Mouse (Mus musculus) intestine, postnatal 0 days (tissue): Measurements from ENCODE around the gene Hnrnpc. TPM values are rescaled to one million over a fixed set of nuclear protein-coding genes. Genes with fewer than 3 reads are reported as not detected.
A peak's percentile ranks its signal among the peaks of the same experiment; 100 is the strongest.

ENCODE experiments used
- ATAC-seq: fragments of 200-750 bp; cut with Nextera tagmentation; 2 replicates; pipeline ENCODE4 v1.8.0; 2017; ENCODE audit warnings: mild to moderate bottlenecking, moderate TSS enrichment, moderate library complexity
- H3K27ac ChIP-seq: fragments of 300-500 bp; sonication (generic); 2 replicates; pipeline ENCODE4 v1.5.1; 2014; ENCODE audit warnings: mild to moderate bottlenecking, low read depth, low read length, moderate library complexity
- H3K27me3 ChIP-seq: fragments of 300-500 bp; sonication (generic); replicated peaks from 2 replicates; pipeline ENCODE4 v1.6.1; 2014; ENCODE audit warnings: low read length, mixed read lengths; ENCODE audit not compliant: control insufficient read depth, insufficient read depth
- H3K36me3 ChIP-seq: fragments of 300-500 bp; sonication (generic); 2 replicates; pipeline ENCODE4 v1.6.1; 2014; ENCODE audit warnings: mild to moderate bottlenecking, moderate library complexity; ENCODE audit not compliant: control insufficient read depth, insufficient read depth
- H3K4me1 ChIP-seq: fragments of 300-500 bp; sonication (generic); replicated peaks from 2 replicates; pipeline ENCODE4 v1.6.1; 2014; ENCODE audit warnings: antibody characterized with exemption, low read length, mixed read lengths; ENCODE audit not compliant: control insufficient read depth, insufficient read depth
- H3K4me2 ChIP-seq: fragments of 300-500 bp; sonication (generic); replicated peaks from 2 replicates; pipeline ENCODE4 v1.6.1; 2014; ENCODE audit warnings: low read depth, mild to moderate bottlenecking, moderate library complexity
- H3K4me3 ChIP-seq: fragments of 300-500 bp; sonication (generic); 2 replicates; pipeline ENCODE4 v1.5.1; 2014; ENCODE audit warnings: low read depth, low read length
- H3K9ac ChIP-seq: fragments of 300-500 bp; sonication (generic); 2 replicates; pipeline ENCODE4 v1.6.1; 2014; ENCODE audit warnings: mild to moderate bottlenecking, low read depth, low read length
- H3K9me3 ChIP-seq: fragments of 300-500 bp; sonication (generic); 2 replicates; pipeline ENCODE4 v1.6.1; 2016; ENCODE audit warnings: mixed run types; ENCODE audit not compliant: control insufficient read depth
- CTCF ChIP-seq: sonication (generic); IDR thresholded peaks from 2 replicates; pipeline ENCODE4 v1.5.1; 2016; ENCODE audit warnings: low read depth, mild to moderate bottlenecking, control low read depth, antibody characterized with exemption, moderate library complexity
- WGBS: fragments of 180-500 bp; shearing (Covaris S2); extraction: QIAGEN DNeasy Blood & Tissue Kit; methylation state at CpG from one replicate; pipeline ENCODE4 v1.1.7; 2014; 5-methylcytosine and 5-hydroxymethylcytosine counted together
- polyA plus RNA-seq: library from polyadenylated mRNA; unstranded; fragments of >200 nt; fragmentation: Nextera tagmentation; extraction: Ambion mirVana; gene quantifications from 2 replicates; pipeline ENCODE4 v1.2.1, GENCODE M21; 2015

The Hnrnpc gene
- polyA plus RNA-seq, 1 experiment from 2014 or later = 153 TPM

DNA sequence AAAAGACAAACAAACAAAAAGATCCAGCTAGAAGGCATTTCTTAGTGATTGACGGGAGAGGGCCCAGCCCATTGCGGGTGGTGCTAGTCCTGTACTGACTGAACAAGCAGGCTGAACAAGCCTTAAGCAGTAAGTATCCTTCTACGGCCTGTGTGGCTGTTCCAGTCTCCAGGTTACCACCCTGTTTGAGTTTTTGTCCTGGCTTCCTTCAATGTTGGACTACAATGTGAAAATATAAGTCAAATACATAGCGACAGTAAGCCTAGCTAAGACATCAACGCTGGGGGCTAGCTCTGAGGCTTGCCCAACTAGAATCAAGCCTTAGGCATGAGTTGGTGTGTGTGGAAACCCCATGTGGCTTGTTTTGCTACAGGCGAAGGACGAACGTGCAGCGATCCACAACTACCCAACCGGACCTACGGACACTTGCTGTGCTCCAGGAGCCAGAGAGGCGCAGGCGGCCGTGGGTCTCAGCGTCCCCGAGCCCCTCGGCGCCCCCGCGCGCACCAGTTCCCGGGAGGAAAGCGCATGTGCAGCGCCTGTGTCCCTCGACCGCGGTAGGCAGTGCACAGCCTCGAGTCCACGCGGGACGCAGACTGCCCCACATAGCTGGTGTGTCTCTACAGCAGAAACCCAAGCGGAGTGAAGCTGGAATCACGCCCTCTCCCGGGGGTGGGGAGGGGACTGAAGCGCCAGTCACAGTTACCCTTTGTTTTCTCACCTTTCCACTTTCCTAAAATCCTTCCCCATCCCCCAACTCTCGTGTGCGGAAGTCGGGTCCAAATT lies 15.2 kb upstream of the Hnrnpc start:
- Histone ChIP-seq H3K9ac (peak overlapping the region; percentile 52), H3K27me3 (no peaks in the 10 kb centered on the region), H3K9me3 (no peaks in the 10 kb centered on the region), H3K36me3 (no peaks in the 10 kb centered on the region), H3K4me2 (peak overlapping the region; percentile 97), H3K4me1 (no peaks in the 10 kb centered on the region), H3K27ac (peak overlapping the region; percentile 16), H3K4me3 (peak overlapping the region; percentile 50)
- ATAC-seq = peak; percentile 78
- WGBS = 1% methylated on average over 38 of the region's 38 CpGs
- TF ChIP-seq CTCF = peak; percentile 37

GRCm38 (mm10) chr14:52118456-52118822 lies 14.6 kb upstream of the Hnrnpc start:
- Histone ChIP-seq H3K27me3 (no peaks in the 10 kb centered on the region), H3K9me3 (no peaks in the 10 kb centered on the region), H3K4me3 (peak overlapping the region; percentile 50; the same call in 1 of the 2 replicates), H3K4me2 (peak overlapping the region; percentile 97), H3K27ac (no peak overlapping the region), H3K36me3 (no peaks in the 10 kb centered on the region), H3K4me1 (no peaks in the 10 kb centered on the region), H3K9ac (no peak overlapping the region)
- no peak for ATAC-seq
- no peak for TF ChIP-seq CTCF
- WGBS = 24% methylated on average over 8 of the region's 8 CpGs

DNA sequence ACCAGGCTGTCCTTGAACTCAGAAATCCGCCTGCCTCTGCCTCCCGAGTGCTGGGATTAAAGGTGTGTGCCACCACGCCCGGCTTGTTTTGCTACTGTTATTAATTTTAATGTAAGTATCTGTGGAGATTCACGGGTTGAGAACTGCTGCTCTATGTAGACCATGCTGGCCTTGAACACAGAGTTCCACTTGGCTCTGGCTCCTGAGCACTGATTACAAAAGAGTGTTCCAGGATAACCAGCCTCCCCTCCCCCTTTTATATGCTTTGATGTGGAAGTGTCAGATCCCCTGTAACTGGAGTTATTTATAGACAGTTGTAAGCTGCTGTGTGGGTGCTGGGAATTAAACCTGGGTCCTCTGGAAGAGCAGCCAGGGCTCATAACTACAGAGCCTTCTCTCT lies 13.4 kb upstream of the Hnrnpc start:
- no peaks in the 10 kb centered on the region for H3K27me3 ChIP-seq
- no peak for ATAC-seq
- H3K9ac ChIP-seq = no peak overlapping the region
- no peaks in the 10 kb centered on the region for H3K36me3 ChIP-seq
- H3K27ac ChIP-seq = no peak overlapping the region
- no peak for TF ChIP-seq CTCF
- WGBS = 85% methylated on average over 5 of the region's 5 CpGs
- no peaks in the 10 kb centered on the region for H3K4me1 ChIP-seq
- H3K4me2 ChIP-seq = no peak overlapping the region
- no peak overlapping the region for H3K4me3 ChIP-seq
- H3K9me3 ChIP-seq = no peaks in the 10 kb centered on the region

- no peak for TF ChIP-seq CTCF
- no peak overlapping the region for H3K27ac ChIP-seq
- no peaks in the 10 kb centered on the region for H3K27me3 ChIP-seq
- H3K4me2 ChIP-seq = no peak overlapping the region
- WGBS = 89% methylated on average over 1 of the region's 1 CpGs
- no peak overlapping the region for H3K4me3 ChIP-seq
- no peaks in the 10 kb centered on the region for H3K4me1 ChIP-seq
- H3K9me3 ChIP-seq = no peaks in the 10 kb centered on the region
- H3K9ac ChIP-seq = no peak overlapping the region
- H3K36me3 ChIP-seq = no peaks in the 10 kb centered on the region
- no peak for ATAC-seq
These were observed 10.3 kb upstream of the Hnrnpc start for GRCm38 (mm10) chr14:52114101-52114500.

DNA sequence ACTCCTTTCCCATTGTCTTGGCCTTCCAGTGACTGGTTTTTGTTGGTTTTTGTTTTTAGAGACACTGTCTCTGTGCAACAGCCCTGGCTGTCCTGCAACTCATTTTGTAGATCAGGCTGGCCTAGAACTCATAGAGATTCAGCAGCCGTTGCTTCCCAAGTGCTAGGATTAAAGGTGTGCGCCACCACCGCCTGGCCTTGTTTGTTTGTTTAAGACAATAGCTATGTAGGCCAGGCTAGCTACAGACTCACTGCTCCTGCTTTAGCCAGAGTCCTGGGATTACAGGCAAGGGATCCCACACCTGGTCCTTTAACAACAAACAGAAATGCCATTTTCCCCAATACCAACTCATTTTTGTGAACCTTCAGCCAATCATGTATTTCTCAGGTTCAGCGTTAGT lies 6.5 kb upstream of the Hnrnpc start, which contains the start of gene Rpgrip1:
TSS of gene Rpgrip1 (plus strand) at position 359 of the 400 bp plus-strand sequence.
- H3K4me3 ChIP-seq = no peak within 1 kb of the TSS
- TF ChIP-seq CTCF = no peak

DNA sequence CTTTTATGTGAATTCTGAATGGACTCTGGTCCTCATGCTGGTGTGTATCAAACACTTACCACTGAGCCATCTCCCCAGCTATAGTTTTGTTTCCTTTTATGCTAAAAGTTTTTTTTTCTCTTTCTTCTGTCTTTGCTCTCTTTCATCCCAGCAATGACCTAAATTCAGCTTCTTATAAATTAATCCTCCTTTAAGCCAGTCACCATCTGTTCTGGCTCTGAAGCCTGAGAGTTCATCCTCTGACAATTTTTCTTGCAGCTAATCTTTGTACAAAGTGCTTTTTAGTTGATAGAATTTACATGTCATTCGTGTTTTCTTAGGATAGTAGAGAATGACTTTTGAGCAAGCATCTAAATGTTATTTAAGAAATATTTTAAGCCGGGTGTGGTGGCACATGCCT lies 4.2 kb upstream of the Hnrnpc start:
- no peak overlapping the region for H3K9ac ChIP-seq
- H3K4me2 ChIP-seq = no peak overlapping the region
- no peaks in the 10 kb centered on the region for H3K36me3 ChIP-seq
- H3K27me3 ChIP-seq = no peaks in the 10 kb centered on the region
- peaks cover 6% of the 10 kb centered on the region; the same call in 1 of the 2 replicates for H3K4me1 ChIP-seq
- H3K4me3 ChIP-seq = no peak overlapping the region
- no peaks in the 10 kb centered on the region for H3K9me3 ChIP-seq
- no peak overlapping the region for H3K27ac ChIP-seq
- WGBS = 86% methylated on average over 2 of the region's 2 CpGs
- ATAC-seq = no peak
- TF ChIP-seq CTCF = no peak

More for the DNA sequence above, 6.5 kb upstream of the Hnrnpc start, which contains the start of gene Rpgrip1:
- no peaks in the 10 kb centered on the region for H3K9me3 ChIP-seq
- H3K27me3 ChIP-seq = no peaks in the 10 kb centered on the region
- no peak within 1 kb of the TSS for H3K27ac ChIP-seq
- H3K9ac ChIP-seq = no peak within 1 kb of the TSS
- WGBS = 89% methylated on average over 4 of the region's 4 CpGs
- peaks cover 6% of the 10 kb centered on the region; the same call in 1 of the 2 replicates for H3K4me1 ChIP-seq
- ATAC-seq = no peak
- no peaks in the 10 kb centered on the region for H3K36me3 ChIP-seq
- H3K4me2 ChIP-seq = no peak within 1 kb of the TSS
